Mouse (Mus musculus) central nervous system, embryonic 11.5 days (tissue): Measurements from ENCODE around the gene Slc5a5. TPM values are rescaled to one million over a fixed set of nuclear protein-coding genes. Genes with fewer than 3 reads are reported as not detected.

Experiments
- polyA plus RNA-seq: library from polyadenylated mRNA; depleted of rRNA; stranded (reverse); fragments of >200 nt; gene quantifications from 2 replicates; pipeline ENCODE4 v1.2.3, GENCODE M21; 2012; rRNA removed

The Slc5a5 gene
- 0.77 and 0.89 TPM in 2 replicates for polyA plus RNA-seq

GRCm38 (mm10) chr8:70892022-70892895 is at the start of gene Slc5a5:
TSS of gene Slc5a5 (minus strand) at chr8:70892757.

GRCm38 (mm10) chr8:70905831-70906736 is 13.5 kb upstream of the Slc5a5 start, which contains the start of gene Map1s:
TSS of gene Map1s (plus strand) at chr8:70905932.

GRCm38 (mm10) chr8:70897021-70897680 is 4.6 kb upstream of the Slc5a5 start, which contains the start of gene Rpl18a:
TSS of gene Rpl18a (minus strand) at chr8:70897412.

GRCm38 (mm10) chr8:70873364-70873985 is 19.1 kb downstream of the Slc5a5 start, which contains the start of gene Ccdc124:
TSS of gene Ccdc124 (minus strand) at chr8:70873935.

GRCm38 (mm10) chr8:70862824-70863641 is 29.5 kb downstream of the Slc5a5 start, which contains the start of gene Kcnn1:
TSS of gene Kcnn1 (minus strand) at chr8:70863258.

GRCm38 (mm10) chr8:70839408-70840351 is 52.9 kb downstream of the Slc5a5 start, which contains the start of gene Arrdc2:
TSS of gene Arrdc2 (minus strand) at chr8:70839720.

Other genes starting within 250 kb of the Slc5a5 start
- gene Pgpep1, start 232.4 kb downstream of the Slc5a5 start, polyA plus RNA-seq = 61.8 and 88.1 TPM in 2 replicates
- gene Lsm4, start 219.5 kb downstream of the Slc5a5 start, polyA plus RNA-seq = 217 and 299 TPM in 2 replicates
- 179 and 228 TPM in 2 replicates for gene Jund, start 193.8 kb downstream of the Slc5a5 start, polyA plus RNA-seq
- 0.04 and 0.05 TPM in 2 replicates for gene Iqcn, start 189.3 kb downstream of the Slc5a5 start, polyA plus RNA-seq
- gene Gm3336, start 174.2 kb downstream of the Slc5a5 start, polyA plus RNA-seq = 0.06 TPM in 1 of 2 replicates, not detected in the other
- 0.82 and 0.89 TPM in 2 replicates for gene Pde4c, start 169.0 kb downstream of the Slc5a5 start, polyA plus RNA-seq
- gene Rab3a, start 138.1 kb downstream of the Slc5a5 start, polyA plus RNA-seq = 28.0 and 50.3 TPM in 2 replicates
- gene Mpv17l2, start 131.8 kb downstream of the Slc5a5 start, polyA plus RNA-seq = 18.0 and 20.3 TPM in 2 replicates
- 73.4 and 81.4 TPM in 2 replicates for gene Pik3r2, start 116.0 kb downstream of the Slc5a5 start, polyA plus RNA-seq
- 19.0 and 27.4 TPM in 2 replicates for gene Mast3, start 87.7 kb downstream of the Slc5a5 start, polyA plus RNA-seq
- gene Il12rb1, start 84.3 kb downstream of the Slc5a5 start, polyA plus RNA-seq = 0.06 and 0.08 TPM in 2 replicates
- 20.3 and 21.5 TPM in 2 replicates for gene Arrdc2, start 53.0 kb downstream of the Slc5a5 start, polyA plus RNA-seq
- gene Kcnn1, start 29.5 kb downstream of the Slc5a5 start, polyA plus RNA-seq = 22.8 and 23.7 TPM in 2 replicates
- gene Ccdc124, start 18.8 kb downstream of the Slc5a5 start, polyA plus RNA-seq = 99.7 and 174 TPM in 2 replicates
- gene Rpl18a, start 4.7 kb upstream of the Slc5a5 start, polyA plus RNA-seq = 4,741 and 5,161 TPM in 2 replicates
- 53.2 and 73.9 TPM in 2 replicates for gene Map1s, start 13.2 kb upstream of the Slc5a5 start, polyA plus RNA-seq